ENCODE assay signal across 27 mouse cellular contexts in genomic region chr7:65607003-65607402, GRCm38 (mm10). TPM values are rescaled to one million over a fixed set of nuclear protein-coding genes. Genes with fewer than 3 reads are reported as not detected.
DNase-seq lines count a peak whose midpoint lies in the region; ATAC-seq and TF ChIP-seq lines count a peak whose summit lies in the region.
"Had no signal": no experiment of that assay in that cellular context is flagged by ENCODE, and none has a peak within 500 bp of the region (broad histone marks: within the 10 kb centered on the region; RNA-seq: fewer than 3 reads in every experiment).

No protein-coding gene starts in this region.

- no peak overlapping the region for H3K9ac ChIP-seq in forebrain, postnatal 0 days
- H3K9ac ChIP-seq in forebrain, embryonic 12.5 days = no peak overlapping the region
- no peak overlapping the region for H3K9ac ChIP-seq in midbrain, embryonic 16.5 days (ENCODE audit: low read depth, low read length)
- H3K9ac ChIP-seq: hindbrain, embryonic 13.5 days; limb, embryonic 13.5 days; liver, embryonic 12.5 days; midbrain, embryonic 12.5 days had no signal

- H3K27me3 ChIP-seq in forebrain, postnatal 0 days (ENCODE audit: insufficient read depth, low read length) = no peaks in the 10 kb centered on the region
- H3K27me3 ChIP-seq in forebrain, embryonic 12.5 days = no peaks in the 10 kb centered on the region
- no peaks in the 10 kb centered on the region for H3K27me3 ChIP-seq in midbrain, embryonic 16.5 days (ENCODE audit: control insufficient read depth, insufficient read depth, low read depth, low read length)
- H3K27me3 ChIP-seq in midbrain, embryonic 10.5 days (ENCODE audit: low read depth, poor library complexity, severe bottlenecking) = no peaks in the 10 kb centered on the region
- H3K27me3 ChIP-seq: hindbrain, embryonic 13.5 days; limb, embryonic 13.5 days; liver, embryonic 12.5 days; midbrain, embryonic 12.5 days had no signal

- intact Hi-C loops in heart, postnatal 14 days (cut with DNase I) = no loop called here

- H3K9me3 ChIP-seq in forebrain, postnatal 0 days (ENCODE audit: low read length) = no peaks in the 10 kb centered on the region
- no peaks in the 10 kb centered on the region for H3K9me3 ChIP-seq in forebrain, embryonic 12.5 days
- H3K9me3 ChIP-seq in midbrain, embryonic 16.5 days (replicated peaks; ENCODE audit: control insufficient read depth, low read length, poor library complexity, severe bottlenecking) = no peaks in the 10 kb centered on the region
- no peaks in the 10 kb centered on the region for H3K9me3 ChIP-seq in midbrain, embryonic 10.5 days (replicated peaks)
- H3K9me3 ChIP-seq: embryonic facial prominence, embryonic 10.5 days; hindbrain, embryonic 13.5 days; limb, embryonic 13.5 days; liver, embryonic 12.5 days; midbrain, embryonic 12.5 days had no signal

- no peak overlapping the region for H3K4me3 ChIP-seq in forebrain, postnatal 0 days (ENCODE audit: low read depth, low read length)
- no peak overlapping the region for H3K4me3 ChIP-seq in forebrain, embryonic 12.5 days (replicated peaks)
- no peak overlapping the region for H3K4me3 ChIP-seq in layer of hippocampus, adult 2 months
- no peak overlapping the region for H3K4me3 ChIP-seq in midbrain, embryonic 16.5 days (ENCODE audit: low read depth, low read length)
- H3K4me3 ChIP-seq in midbrain, embryonic 10.5 days = no peak overlapping the region
- H3K4me3 ChIP-seq: embryonic facial prominence, embryonic 10.5 days; hindbrain, embryonic 13.5 days; left cerebral cortex, adult 2 months; limb, embryonic 13.5 days; liver, embryonic 12.5 days; midbrain, embryonic 12.5 days; myocyte had no signal

- H3K36me3 ChIP-seq in forebrain, postnatal 0 days (ENCODE audit: insufficient read depth) = no peaks in the 10 kb centered on the region
- H3K36me3 ChIP-seq in forebrain, embryonic 12.5 days (replicated peaks) = no peaks in the 10 kb centered on the region
- no peaks in the 10 kb centered on the region for H3K36me3 ChIP-seq in midbrain, embryonic 16.5 days (ENCODE audit: control insufficient read depth, insufficient read depth, low read length)
- H3K36me3 ChIP-seq in midbrain, embryonic 10.5 days = no peaks in the 10 kb centered on the region
- H3K36me3 ChIP-seq: embryonic facial prominence, embryonic 10.5 days; hindbrain, embryonic 13.5 days; limb, embryonic 13.5 days; liver, embryonic 12.5 days; midbrain, embryonic 12.5 days had no signal

- H3K4me2 ChIP-seq in forebrain, postnatal 0 days (ENCODE audit: low read depth) = no peak overlapping the region
- no peak overlapping the region for H3K4me2 ChIP-seq in forebrain, embryonic 12.5 days
- H3K4me2 ChIP-seq in midbrain, embryonic 16.5 days (ENCODE audit: low read length) = no peak overlapping the region
- H3K4me2 ChIP-seq: heart, embryonic 11.5 days; hindbrain, embryonic 13.5 days; limb, embryonic 13.5 days; liver, embryonic 12.5 days; midbrain, embryonic 12.5 days had no signal

- H3K27ac ChIP-seq in forebrain, postnatal 0 days (ENCODE audit: low read depth, low read length) = peak overlapping the region; percentile 35; the same call in 1 of the 2 replicates
- no peak overlapping the region for H3K27ac ChIP-seq in forebrain, embryonic 12.5 days
- H3K27ac ChIP-seq in layer of hippocampus, adult 2 months = no peak overlapping the region
- H3K27ac ChIP-seq in midbrain, embryonic 16.5 days (ENCODE audit: low read length) = no peak overlapping the region
- H3K27ac ChIP-seq in midbrain, embryonic 10.5 days (replicated peaks) = no peak overlapping the region
- H3K27ac ChIP-seq: embryonic facial prominence, embryonic 10.5 days; hindbrain, embryonic 13.5 days; left cerebral cortex, adult 2 months; limb, embryonic 13.5 days; liver, embryonic 12.5 days; midbrain, embryonic 12.5 days had no signal

- TF ChIP-seq CTCF in forebrain, postnatal 0 days (IDR thresholded peaks at IDR 0.05; ENCODE audit: low read depth) = no peak
- no peak for TF ChIP-seq CTCF in layer of hippocampus, adult 2 months (conservative IDR thresholded peaks at IDR 0.05)

- peak; percentile 65 for DNase-seq in forebrain, postnatal 0 days
- DNase-seq in layer of hippocampus, adult 2 months (ENCODE audit: low spot score in 2 of 2) = peak; percentile 18 to 60
- no peak for DNase-seq in layer of hippocampus, postnatal 36 days
- no peak for DNase-seq in midbrain, embryonic 10.5 days (ENCODE audit: low spot score)
- peak; percentile 28 for DNase-seq in brain, embryonic 18.5 days (ENCODE audit: low read depth, low spot score)
- DNase-seq in heart, postnatal 14 days = no peak
- DNase-seq: adrenal gland, postnatal 25 days; cerebellum, adult 11-12 months; cerebellum, postnatal 10 days; gastrocnemius, postnatal 10 days; heart, adult 11 months; kidney, adult 9 months; kidney, postnatal 14 days; lung, adult 18-20 months; lung, postnatal 10 days; right cerebral cortex, adult 18-20 months had no signal

- peaks cover 4% of the 10 kb centered on the region for H3K4me1 ChIP-seq in forebrain, postnatal 0 days (ENCODE audit: insufficient read depth)
- H3K4me1 ChIP-seq in forebrain, embryonic 12.5 days = no peaks in the 10 kb centered on the region
- no peaks in the 10 kb centered on the region; the same call in 1 of the 2 replicates for H3K4me1 ChIP-seq in midbrain, embryonic 16.5 days (ENCODE audit: control insufficient read depth, insufficient read depth, low read length)
- no peaks in the 10 kb centered on the region for H3K4me1 ChIP-seq in midbrain, embryonic 10.5 days
- H3K4me1 ChIP-seq: embryonic facial prominence, embryonic 10.5 days; hindbrain, embryonic 13.5 days; limb, embryonic 13.5 days; liver, embryonic 12.5 days; midbrain, embryonic 12.5 days had no signal

- 48% methylated on average over 5 of the region's 5 CpGs for WGBS in forebrain, postnatal 0 days
- WGBS in forebrain, embryonic 12.5 days = 82% methylated on average over 5 of the region's 5 CpGs
- 66% methylated on average over 5 of the region's 5 CpGs for WGBS in midbrain, embryonic 16.5 days
- WGBS in midbrain, embryonic 10.5 days = 83% methylated on average over 5 of the region's 5 CpGs

- ATAC-seq in forebrain, postnatal 0 days = peak; percentile 85
- no peak for ATAC-seq in forebrain, embryonic 12.5 days (ENCODE audit: low FRiP score)
- peak; percentile 28; the same call in 1 of the 2 replicates for ATAC-seq in midbrain, embryonic 16.5 days
- ATAC-seq: intestine, embryonic 16.5 days; liver, embryonic 12.5 days had no signal

RNA-seq across cellular contexts. Expression of gene Tarsl2, which starts 37.7 kb away (rescaled TPM):
- total RNA-seq in forebrain, postnatal 0 days (2014; rRNA removed) = 26.3 and 30.8 TPM in 2 replicates
- 16.9 and 19.5 TPM in 2 replicates for polyA plus RNA-seq in forebrain, postnatal 0 days (2015; fragmentation: Nextera tagmentation; extraction: Ambion mirVana)
- polyA plus RNA-seq in forebrain, embryonic 12.5 days (2016; fragmentation: Nextera tagmentation; extraction: Ambion mirVana) = 14.4 TPM in 2 replicates
- 10 to 100 TPM; 31.3 to 35.3 TPM for total RNA-seq in layer of hippocampus, adult 2 months (2021)
- total RNA-seq in layer of hippocampus, postnatal 36 days (2021) = 10 to 100 TPM; 33.9 to 34.3 TPM
- polyA plus RNA-seq in midbrain, embryonic 16.5 days (2015; fragmentation: Nextera tagmentation; extraction: Ambion mirVana) = 19.2 TPM in 2 replicates
- 8.0 and 8.3 TPM in 2 replicates for polyA plus RNA-seq in midbrain, embryonic 10.5 days (2016; fragmentation: Nextera tagmentation; extraction: Ambion mirVana)
- 10 to 100 TPM; 26.8 to 27.6 TPM for total RNA-seq in heart, postnatal 14 days (2021)

Comparison
In these comparisons a context has a peak if more than half of its experiments do, and no peak if none do; other contexts are left out.
1. DNase-seq: peak in forebrain, postnatal 0 days (single experiment), layer of hippocampus, adult 2 months (2 of 2) and brain, embryonic 18.5 days (single experiment); none in layer of hippocampus, postnatal 36 days (0 of 2), midbrain, embryonic 10.5 days (single experiment) and heart, postnatal 14 days (0 of 2).